Mouse (Mus musculus): ENCODE data around the gene Btbd9. TPM values are rescaled to one million over a fixed set of nuclear protein-coding genes. Genes with fewer than 3 reads are reported as not detected.

The Btbd9 gene
- total RNA-seq, 2 experiments from 2014 or later = 10.1 to 10.7 TPM

GRCm38 (mm10) chr17:30460727-30461349, 115.5 kb downstream of the Btbd9 start:
- DNase-seq = no peak
- intact Hi-C loops (cut with DNase I) = no loop called here

GRCm38 (mm10) chr17:30459706-30460105, 116.6 kb downstream of the Btbd9 start:
- DNase-seq = no peak
- intact Hi-C loops (cut with DNase I) = loop anchor here (5.0 to 10.0 kb wide), 4 partner anchors 285 to 572 kb away; no protein-coding TSS in a partner anchor

- no peak for DNase-seq
- intact Hi-C loops (cut with DNase I) = loop anchor here (5.0 to 10.0 kb wide), 4 partner anchors 286 to 572 kb away; no protein-coding TSS in a partner anchor
Measured at GRCm38 (mm10) chr17:30458926-30459325, 117.4 kb downstream of the Btbd9 start.

GRCm38 (mm10) chr17:30458301-30458700, 118.0 kb downstream of the Btbd9 start:
- no peak for DNase-seq

GRCm38 (mm10) chr17:30457486-30457885, 118.8 kb downstream of the Btbd9 start:
- intact Hi-C loops (cut with DNase I) = loop anchor here (5.0 to 10.0 kb wide), 4 partner anchors 287 to 570 kb away; no protein-coding TSS in a partner anchor
- no peak for DNase-seq

More at GRCm38 (mm10) chr17:30458301-30458700, 118.0 kb downstream of the Btbd9 start:
- intact Hi-C loops (cut with DNase I) = loop anchor here (5.0 to 10.0 kb wide), 4 partner anchors 286 to 571 kb away; no protein-coding TSS in a partner anchor

GRCm38 (mm10) chr17:30456293-30456692, 120.0 kb downstream of the Btbd9 start:
- no peak for DNase-seq
- intact Hi-C loops (cut with DNase I) = loop anchor here (5.0 to 10.0 kb wide), 4 partner anchors 289 to 569 kb away; no protein-coding TSS in a partner anchor

- DNase-seq = peak; percentile 51 to 54
- intact Hi-C loops (cut with DNase I) = loop anchor here (2.0 to 10.0 kb wide), 5 partner anchors 290 to 568 kb away; no protein-coding TSS in a partner anchor
Measured at GRCm38 (mm10) chr17:30454862-30455243, 121.4 kb downstream of the Btbd9 start.

- intact Hi-C loops (cut with DNase I) = loop anchor here (2.0 to 10.0 kb wide), 3 partner anchors 290 to 390 kb away; no protein-coding TSS in a partner anchor
- no peak for DNase-seq
Measured at GRCm38 (mm10) chr17:30454155-30454861, 122.0 kb downstream of the Btbd9 start.

GRCm38 (mm10) chr17:30453272-30453671, 123.0 kb downstream of the Btbd9 start:
- DNase-seq = no peak
- intact Hi-C loops (cut with DNase I) = loop anchor here (10.0 kb wide), 2 partner anchors 292 to 338 kb away; no protein-coding TSS in a partner anchor

- intact Hi-C loops (cut with DNase I) = loop anchor here (10.0 kb wide), 2 partner anchors 292 to 338 kb away; no protein-coding TSS in a partner anchor
- DNase-seq = no peak
Measured at GRCm38 (mm10) chr17:30452363-30452762, 123.9 kb downstream of the Btbd9 start.

GRCm38 (mm10) chr17:30448562-30448961, 127.7 kb downstream of the Btbd9 start:
- DNase-seq = no peak
- intact Hi-C loops (cut with DNase I) = no loop called here

- no peak for DNase-seq
- intact Hi-C loops (cut with DNase I) = no loop called here
Measured at GRCm38 (mm10) chr17:30445805-30446441, 130.4 kb downstream of the Btbd9 start.

GRCm38 (mm10) chr17:30439702-30440101, 136.6 kb downstream of the Btbd9 start:
- no peak for DNase-seq
- intact Hi-C loops (cut with DNase I) = no loop called here

- intact Hi-C loops (cut with DNase I) = no loop called here
- no peak for DNase-seq
Measured at GRCm38 (mm10) chr17:30438786-30439185, 137.5 kb downstream of the Btbd9 start.

- intact Hi-C loops (cut with DNase I) = no loop called here
- DNase-seq = no peak
Measured at GRCm38 (mm10) chr17:30436021-30436461, 140.2 kb downstream of the Btbd9 start.

GRCm38 (mm10) chr17:30435478-30435877, 140.8 kb downstream of the Btbd9 start:
- no peak for DNase-seq
- intact Hi-C loops (cut with DNase I) = no loop called here

GRCm38 (mm10) chr17:30432094-30432493, 144.2 kb downstream of the Btbd9 start:
- intact Hi-C loops (cut with DNase I) = no loop called here

GRCm38 (mm10) chr17:30430961-30431640, 145.2 kb downstream of the Btbd9 start:
- no peak for DNase-seq
- intact Hi-C loops (cut with DNase I) = no loop called here

More at GRCm38 (mm10) chr17:30432094-30432493, 144.2 kb downstream of the Btbd9 start:
- no peak for DNase-seq

GRCm38 (mm10) chr17:30428661-30429060, 147.6 kb downstream of the Btbd9 start:
- DNase-seq = no peak
- intact Hi-C loops (cut with DNase I) = no loop called here

- intact Hi-C loops (cut with DNase I) = no loop called here
Measured at GRCm38 (mm10) chr17:30423256-30423852, 152.9 kb downstream of the Btbd9 start.

More at GRCm38 (mm10) chr17:30423256-30423852, 152.9 kb downstream of the Btbd9 start:
- no peak for DNase-seq
